Mouse (Mus musculus) embryo, embryonic 11 days (tissue): ENCODE measurements around the gene Tubgcp2.
A peak's percentile ranks its signal among the peaks of the same experiment; 100 is the strongest.

Experiments used
- DNase-seq: peaks from one replicate; pipeline ENCODE4 v3.0.0-alpha.2; 2015

The Tubgcp2 gene

DNA sequence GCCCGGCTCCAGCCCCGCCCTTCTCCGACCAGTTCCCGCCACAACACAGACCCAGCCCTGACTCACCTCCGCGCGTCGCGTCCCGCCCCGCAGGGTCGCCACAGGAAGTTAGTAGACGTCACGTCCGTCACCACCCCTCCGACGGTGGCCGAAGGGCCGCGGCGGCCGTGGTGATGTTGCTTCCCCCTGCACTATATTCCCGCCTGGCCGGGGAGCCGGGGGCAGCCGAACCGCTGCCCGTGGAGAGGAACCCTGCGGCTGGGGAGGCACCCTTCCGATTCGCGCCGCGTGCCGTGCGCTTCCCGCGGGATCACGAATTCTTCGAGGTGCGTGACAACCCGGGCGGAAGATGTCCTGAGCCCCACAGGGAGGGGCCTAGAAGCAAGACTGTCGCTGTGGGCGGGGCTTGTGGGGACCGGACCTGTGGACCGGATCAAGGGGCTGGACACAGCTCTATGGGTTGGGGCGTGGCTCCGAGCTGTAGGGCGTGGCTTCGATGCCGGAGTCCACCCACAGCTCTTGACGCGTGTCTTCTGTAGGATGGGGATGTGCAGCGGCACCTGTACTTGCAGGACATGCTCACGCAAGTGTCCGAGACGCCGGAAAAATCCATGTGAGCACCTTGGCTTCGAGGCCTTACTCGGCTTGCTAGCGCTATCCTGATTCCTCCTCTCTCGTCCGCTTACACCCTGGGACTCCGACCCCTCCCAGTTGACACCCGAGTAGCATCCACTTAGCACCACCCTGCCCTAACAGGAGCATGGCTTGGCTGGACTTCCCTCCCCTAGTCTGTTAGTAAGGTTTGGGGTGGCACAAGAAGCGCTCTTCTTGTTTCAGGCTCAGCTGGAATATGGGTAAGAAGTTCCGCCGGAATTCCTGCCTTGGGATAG, at the start of gene Tubgcp2, which contains the start of gene Zfp511:
Tubgcp2 (minus strand) TSS at position 389 of the 890 bp plus-strand sequence.
Zfp511 (plus strand) TSS at position 111 of the 890 bp plus-strand sequence.
- peak; percentile 99 for DNase-seq

DNA sequence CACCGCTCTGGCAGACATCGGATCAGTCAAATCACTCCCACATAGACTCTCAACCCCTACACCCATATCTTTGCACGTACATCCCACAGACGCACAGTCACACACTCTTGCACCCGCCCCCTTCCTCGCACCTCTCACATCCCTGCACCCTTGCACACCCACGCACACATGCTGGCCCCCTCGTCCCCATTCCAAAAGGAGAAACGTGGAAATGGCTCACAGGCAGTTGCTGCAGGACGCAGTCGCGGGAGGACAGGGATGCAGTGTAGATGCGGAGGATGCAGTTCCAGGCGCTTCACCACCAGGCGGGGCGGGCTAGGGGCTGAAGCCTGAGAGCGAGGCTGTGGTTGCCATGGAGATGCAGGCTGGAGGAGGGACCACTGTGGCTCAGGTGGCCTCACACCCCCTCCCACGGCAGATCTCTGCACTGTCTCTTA, 45.8 kb upstream of the Tubgcp2 start, which contains the start of gene Caly:
Caly (minus strand) TSS at position 307 of the 437 bp plus-strand sequence.
- peak; percentile 88 for DNase-seq

DNA sequence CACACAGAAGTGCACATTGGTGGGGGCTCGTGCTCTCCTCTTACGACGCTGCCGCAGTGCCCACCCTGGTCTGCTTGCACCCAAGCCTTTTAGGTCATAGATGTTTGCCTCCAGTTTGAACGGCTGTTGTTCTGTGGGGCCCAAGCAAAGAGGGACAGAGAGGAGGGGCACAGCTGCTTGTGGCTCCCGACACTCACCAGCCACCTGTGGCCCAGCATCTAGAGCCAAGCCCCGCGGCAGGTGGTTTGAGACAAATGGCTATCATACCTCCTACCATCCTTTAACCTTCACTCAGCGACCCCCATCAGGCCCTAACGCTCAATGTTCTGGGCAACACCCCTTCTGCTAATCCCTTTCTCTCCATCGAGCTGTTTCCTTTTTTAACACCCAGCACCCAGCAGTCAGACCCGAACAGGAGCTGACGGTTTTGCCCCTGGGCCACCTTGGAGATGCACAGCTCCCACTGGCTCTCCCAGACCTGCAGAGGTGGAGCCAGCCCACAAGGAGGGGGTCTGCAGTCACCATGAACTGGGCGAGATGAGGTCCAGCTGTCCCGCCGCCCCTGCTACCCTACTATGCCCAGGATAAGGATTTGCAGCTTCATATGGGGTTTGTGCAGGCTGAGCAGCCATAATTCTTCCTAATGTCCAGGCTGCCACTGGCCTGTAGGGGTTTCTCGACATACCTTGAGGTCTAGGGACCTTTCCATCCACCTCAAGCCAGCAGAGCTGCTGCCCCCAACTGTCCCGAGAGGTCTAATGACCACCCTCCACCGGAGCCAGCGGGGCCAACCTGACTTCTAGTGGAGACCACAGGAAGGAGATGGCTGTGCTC, 45.2 kb upstream of the Tubgcp2 start:
- DNase-seq: no peak

DNA sequence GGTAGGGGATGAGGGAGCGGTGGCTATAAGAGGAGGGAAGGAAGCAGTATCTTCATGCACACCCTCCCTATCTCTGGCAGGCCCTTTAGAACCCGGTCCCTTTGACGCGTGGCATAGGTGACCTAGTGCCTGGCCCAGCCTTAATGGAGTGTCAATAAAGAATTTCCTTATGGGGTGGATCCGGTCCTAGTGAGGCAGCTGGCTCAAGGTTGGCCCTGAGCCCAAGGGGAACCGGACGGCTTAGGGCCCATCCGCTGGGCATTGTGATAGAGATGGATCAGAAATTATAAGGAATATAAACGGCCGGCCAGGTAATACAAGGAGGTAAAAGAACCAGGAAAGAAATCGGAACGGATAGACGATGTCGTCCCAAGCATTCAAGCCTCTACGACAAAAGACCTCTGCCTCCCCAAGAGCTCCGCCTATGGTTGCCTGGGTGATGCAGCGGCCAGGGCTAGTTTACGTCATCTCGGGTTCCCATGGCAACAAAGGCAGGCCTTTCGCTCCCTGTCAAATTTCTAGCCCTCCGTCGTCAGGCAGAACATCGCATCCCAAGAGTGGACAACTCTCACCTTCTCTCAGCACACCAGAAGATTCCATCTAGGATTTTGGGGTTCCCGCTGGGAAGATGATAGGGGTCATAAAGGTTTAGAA, 44.2 kb upstream of the Tubgcp2 start:
- DNase-seq: peak; percentile 94

DNA sequence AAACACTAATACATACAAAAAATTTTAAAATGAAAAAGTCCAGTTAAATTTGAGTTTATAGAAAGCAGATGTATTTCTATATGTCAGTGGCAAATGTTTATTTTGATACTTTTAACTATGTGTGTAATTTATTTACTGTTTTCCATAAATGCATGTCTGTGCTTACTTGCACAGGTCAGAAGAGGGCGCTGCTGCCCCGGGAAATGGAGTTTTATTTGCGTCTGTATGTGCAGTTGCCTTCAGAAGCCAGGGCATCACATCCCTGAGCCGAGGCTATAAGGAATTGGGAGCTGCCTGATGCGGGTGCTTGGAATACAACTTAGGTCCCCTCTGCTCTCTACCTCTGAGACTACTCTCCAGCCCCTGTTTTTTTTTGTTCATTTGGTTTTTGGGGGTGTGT, 42.2 kb upstream of the Tubgcp2 start:
- peak; percentile 83 for DNase-seq

DNA sequence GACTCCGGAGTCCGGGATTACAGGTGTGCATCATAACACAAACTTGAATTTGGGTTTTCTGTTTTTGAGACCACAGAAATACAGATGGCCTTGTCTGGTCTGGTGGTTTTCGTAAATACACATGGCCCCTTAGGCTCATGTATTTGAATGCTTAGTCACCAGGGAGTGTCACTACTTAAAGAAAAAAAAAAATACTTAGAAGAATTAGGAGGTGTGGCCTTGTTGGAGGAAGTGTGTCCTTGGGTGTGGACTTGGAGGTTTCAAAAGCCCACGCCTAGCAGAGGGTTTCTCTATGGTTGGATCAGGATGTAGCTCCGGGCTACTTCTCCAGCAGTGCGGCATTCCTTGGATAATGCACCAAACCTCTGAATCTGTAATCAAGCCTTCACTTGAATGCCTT, 41.2 kb upstream of the Tubgcp2 start:
- no peak for DNase-seq

DNA sequence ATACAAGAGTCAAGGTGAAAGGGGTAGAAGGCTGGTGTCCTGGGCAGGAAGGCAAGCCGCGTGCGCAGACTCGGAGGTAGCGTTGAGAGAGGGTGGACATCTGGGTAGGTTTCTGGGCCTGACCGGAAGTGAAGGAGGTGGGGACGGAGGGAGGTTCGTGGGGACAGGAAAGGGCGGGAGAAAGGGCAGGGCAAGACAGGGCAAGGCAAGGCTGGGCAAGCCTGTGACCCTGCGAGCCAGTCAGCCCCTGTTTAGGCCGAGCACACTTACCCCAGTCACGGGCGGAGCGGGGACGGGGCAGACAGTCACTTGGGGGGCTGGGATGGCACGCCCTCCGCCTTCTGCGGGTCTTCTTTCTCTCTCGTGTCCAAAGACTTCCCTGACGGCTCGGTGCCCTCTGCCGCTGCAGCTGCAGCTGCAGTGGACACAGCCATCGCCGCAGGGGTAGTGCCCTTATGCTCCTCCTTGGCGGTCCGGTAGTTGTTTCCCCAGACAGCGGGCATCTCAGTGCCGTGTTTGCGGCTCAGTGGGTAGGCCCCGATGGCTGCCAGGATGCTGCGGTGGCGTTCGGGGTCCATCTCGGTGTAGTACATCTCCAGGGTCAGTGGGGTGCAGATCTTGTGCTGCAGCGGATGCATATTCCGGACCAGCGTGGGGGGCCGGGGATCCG, 33.7 kb upstream of the Tubgcp2 start:
- peak; percentile 34 for DNase-seq

DNA sequence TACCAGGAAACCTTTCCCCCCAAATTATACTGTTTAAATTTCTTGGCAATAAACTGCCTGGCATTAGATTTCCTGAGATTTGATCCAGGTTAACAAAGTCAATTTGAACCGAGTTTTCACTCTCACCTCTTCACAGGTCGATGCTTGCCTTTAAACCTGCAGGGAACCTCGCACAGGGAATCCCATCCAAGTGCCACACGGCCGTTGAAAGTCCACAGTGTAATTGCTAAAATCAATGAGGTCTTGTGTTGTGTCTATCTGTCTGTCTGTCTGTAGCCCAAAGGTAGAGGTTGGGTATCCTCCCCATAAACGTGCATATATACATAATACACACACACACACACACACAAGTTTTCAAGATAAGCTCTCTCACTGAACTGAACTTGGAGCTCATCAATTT, 30.9 kb upstream of the Tubgcp2 start:
- no peak for DNase-seq

DNA sequence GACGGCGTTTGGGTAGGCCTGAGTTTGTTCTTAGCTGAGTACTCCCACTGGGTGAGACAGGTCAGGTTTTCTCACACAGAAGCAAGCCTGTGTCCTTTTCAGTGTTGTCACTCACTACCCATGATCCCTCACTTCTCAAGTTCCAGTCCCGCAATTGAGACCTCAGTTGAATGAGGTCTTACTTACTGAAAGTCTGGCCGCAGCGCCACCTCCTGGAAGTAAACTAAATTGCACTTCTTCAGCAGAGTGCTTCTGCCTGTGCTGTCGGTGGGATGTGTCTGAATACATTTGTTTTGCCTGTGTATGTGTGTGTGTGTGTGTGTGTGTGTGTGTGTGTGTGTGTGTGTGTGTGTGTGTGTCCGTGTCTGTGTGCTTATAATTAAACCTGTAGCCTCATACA, 26.6 kb upstream of the Tubgcp2 start:
- DNase-seq: peak; percentile 82

DNA sequence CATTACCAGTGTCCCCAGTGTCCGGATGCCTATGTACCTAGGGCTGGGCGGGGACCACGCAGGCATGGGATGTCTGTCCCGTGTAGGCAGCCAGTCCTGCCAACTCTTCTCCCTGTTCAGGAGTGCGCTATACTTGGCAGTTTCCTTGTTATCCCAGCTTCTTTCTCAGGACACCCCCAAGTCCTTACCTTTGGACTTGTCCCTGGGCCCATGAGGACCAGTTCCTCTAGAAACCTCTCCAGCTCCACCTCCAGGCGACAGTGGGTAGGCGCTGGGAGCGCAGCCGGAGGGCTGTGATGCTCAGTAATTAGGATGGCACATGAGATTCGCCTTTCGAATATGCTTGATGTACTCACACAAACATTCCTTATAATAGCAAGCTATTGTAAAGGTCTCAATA, 25.8 kb upstream of the Tubgcp2 start:
- DNase-seq: peak; percentile 72

DNA sequence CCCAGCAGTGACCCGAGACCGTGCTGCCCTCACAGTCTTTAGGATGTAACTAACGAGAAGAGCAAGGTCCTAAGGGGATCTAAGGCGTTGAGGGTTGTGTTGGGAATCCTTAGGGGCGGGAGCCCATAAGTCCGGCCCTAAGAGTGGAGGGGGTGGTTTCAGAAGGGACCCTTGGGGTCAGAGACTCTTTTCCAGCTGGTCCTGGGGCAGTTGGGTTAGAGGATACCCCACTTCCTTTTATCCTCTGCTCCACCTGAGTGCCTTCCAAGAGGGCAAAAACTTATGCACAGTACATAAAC, 25.3 kb upstream of the Tubgcp2 start:
- DNase-seq: peak; percentile 29

DNA sequence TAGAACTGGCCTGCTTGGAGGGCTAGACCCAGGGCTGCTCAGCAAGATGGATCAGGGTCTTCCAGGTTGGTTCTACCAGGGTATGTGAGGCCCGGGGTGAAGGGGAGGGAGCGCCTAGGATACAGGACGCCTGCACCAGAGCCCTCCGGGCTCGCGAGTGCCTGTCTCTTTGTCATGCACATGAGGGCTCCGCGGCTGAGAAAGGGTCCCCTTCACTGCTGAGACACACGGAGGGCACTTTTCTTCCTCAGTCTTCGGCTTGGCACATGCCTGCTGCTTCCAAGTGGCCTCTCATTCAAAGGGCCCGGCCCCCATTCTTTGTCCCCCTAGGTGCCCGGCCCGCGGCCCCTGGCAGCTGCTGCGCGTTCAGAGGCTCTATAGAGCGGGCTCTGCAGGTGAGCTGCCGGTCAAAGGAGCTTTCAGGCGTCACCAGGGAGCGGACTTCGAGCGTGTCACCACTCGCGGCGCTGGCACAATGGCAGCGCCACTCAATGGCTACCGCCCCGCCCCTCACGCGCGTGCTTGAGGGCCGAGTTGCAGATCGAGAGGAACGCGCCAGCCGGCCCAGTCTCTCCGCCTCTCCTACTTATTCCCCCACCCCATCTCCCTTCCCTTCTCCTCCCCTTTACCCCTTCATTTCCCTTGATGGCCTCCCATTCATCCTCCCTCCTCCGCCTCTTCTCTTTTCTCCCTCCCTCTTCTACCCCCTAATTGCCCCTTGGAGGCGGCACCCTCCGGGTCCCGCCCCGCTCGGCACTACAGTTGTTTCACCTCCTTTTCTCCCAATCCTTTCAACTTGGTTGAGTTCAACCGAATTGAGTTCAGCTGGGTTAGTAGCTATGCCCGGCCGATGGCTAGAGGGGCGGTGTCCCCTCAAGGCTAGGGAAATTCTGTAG, 24.7 kb upstream of the Tubgcp2 start:
- peak; percentile 90 for DNase-seq

DNA sequence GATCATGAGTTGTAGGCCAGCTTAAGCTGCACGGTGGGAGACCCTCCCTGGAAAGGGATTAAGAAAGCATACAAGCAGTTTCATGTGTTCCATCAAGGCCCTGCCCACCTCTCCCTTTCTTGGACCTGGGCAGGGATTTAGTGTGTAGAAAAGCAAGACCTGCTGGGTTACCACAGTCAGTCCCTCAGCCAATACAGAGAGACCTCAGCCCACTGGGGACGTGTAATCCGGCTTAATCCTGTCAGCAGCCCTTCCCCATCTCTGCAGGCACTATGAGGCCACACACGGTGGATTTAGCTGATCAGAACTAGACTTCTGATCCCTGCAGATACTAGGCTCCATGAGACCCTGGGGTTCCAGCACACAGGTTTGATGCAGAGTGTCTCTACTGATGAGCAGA, 23.1 kb upstream of the Tubgcp2 start:
- no peak for DNase-seq

DNA sequence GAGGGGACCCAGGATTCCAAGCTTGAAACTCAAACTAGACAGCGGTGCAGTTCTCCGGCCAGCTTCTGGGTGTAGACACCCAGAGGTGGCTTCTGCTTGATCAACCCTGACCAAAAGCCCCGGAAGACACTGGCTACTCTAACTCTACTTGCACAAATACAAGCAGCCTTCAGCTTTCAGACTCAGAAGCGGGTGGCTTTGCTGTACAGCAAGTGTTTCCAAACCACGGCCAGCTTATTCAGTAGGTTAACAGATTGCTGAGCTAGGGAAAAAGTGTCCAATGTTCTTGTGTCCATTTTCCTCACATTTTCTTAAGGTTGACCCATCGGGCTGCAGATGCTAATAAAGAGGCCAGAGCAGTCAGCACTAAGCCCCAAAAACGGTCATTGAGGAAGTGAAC, 22.1 kb upstream of the Tubgcp2 start:
- DNase-seq: no peak

DNA sequence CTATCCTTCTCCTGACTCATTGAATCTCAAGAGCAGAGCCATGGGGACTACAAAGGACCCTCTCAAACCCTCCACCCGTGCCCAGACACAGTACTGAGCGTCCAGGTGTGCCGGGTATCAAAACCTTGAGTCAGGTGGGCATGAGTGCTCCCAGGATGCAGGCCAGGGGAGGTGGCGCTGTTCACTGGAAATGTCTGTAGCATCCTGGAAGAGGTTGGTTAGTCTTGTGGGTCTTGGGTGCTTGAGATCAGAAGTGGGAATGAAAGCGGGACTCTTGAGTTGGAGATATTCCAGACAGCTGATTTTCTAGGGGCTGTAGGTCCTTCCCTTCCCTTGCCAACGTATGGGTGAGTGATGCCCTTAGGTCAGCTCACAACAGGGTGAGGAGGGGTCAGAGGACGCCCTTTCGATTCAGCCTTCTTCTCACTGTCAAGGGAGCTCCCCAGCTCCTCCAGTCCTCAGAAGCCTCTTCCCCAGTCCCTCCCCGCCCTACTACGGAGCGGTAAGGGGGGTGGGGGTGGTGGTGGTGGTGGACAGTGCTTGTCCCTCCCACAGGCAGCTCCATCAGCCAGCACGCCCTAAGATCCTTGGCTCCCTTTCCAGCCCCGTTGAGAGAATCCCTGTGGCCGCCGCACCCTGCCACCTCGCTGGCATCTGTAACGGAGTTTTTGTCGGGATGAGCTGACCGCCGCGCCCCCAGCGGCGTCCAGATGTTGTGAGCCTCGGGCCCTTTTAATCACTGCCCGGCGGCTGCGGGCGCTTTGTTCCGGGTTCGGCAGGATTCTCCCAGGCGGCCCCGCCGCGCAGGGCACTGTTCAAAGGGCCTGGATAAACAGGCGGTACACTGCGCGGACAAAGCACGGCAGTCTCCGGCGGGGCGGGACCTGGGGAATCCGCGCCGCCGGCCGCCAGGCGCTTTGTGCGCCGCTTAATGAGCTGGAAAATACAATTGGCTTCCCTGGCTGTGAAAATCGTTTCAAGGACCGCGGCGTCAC, 21.2 kb upstream of the Tubgcp2 start:
- peak; percentile 94 for DNase-seq

DNA sequence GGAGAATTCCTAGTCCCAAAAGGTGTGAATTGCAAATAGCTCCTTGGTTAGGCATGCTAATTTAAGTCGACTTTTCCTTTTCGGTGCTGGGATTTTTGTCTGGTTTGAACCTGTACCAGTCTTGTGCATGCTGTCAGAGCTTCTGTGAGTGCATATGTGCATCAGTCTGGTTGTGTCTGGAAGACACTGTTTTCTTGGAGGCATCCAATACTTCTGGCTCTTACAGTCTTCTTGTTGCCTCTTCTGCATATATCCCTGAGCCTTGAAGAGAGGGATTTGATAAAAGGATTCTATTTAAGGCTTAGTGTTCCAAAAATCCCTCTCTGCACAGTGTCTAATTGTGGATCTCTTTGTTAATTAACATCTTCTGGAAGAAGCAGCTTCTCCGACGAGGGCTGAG, 17.7 kb upstream of the Tubgcp2 start:
- no peak for DNase-seq

DNA sequence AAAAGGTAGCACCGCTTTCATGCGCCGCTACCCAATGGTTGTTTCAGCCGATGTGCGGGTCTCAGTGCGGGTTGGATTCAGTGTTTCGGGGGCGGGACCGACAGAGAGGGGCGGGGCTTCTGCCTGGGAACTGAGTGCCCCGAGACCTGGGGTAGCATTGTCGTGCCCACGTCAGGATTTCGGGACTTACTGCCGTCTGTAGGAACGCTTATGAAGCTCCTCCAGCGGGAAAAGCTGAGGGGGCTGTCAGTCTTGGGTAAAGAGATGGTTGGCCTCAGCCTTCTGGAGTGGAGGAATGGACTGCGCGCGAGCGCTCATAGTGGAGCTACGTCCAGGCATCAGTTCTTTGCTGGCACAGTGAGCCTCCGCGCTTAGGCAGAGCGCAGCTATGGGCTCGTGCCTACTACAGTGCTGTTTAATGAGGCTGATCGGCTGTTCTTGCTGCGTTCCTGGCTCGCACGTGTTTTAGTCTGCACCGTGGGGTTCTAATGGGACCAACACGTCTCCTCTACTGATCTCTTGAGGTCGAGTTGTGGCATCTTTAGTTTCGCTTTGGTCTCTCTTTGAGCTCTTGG, 12.7 kb upstream of the Tubgcp2 start:
- peak; percentile 68 for DNase-seq

DNA sequence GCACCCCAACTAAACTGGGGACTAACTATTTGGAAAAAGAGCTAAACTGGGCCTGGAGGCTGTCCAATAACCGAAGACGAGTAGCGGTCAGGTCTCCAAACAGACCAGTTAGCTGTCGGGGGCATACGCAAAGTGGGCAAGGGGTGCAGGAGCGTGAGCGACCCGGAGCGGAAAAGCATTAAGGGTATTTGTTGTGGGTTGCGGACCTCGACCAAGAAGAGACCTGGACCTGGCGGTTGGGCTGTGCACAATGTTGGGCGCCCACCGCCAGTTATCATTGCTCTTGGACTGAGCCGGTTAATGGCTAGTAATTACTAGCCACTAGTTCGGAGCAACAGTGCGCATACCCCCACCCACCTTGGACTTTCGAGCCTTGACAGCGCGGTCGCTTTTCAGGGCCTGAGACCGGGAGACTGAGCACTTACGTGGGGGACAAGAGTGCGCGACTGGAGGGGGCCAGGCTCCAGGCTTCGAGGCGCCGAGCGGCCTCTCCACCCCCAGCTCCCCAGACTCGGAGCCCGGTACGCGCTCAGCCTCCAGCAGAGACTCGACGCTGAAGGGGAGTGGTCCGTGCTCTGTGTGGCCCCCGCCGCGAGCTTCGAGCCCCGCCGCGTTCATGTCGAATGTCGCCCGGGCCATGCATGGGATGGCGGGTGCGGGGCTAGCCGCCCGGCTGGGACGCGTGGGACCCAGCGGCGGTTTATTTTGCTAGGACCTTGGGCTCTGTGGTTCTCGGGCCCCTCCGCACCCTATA, 12.1 kb upstream of the Tubgcp2 start, which contains the start of gene Msx3:
Msx3 (minus strand) TSS at position 729 of the 754 bp plus-strand sequence.
- peak; percentile 36 for DNase-seq

DNA sequence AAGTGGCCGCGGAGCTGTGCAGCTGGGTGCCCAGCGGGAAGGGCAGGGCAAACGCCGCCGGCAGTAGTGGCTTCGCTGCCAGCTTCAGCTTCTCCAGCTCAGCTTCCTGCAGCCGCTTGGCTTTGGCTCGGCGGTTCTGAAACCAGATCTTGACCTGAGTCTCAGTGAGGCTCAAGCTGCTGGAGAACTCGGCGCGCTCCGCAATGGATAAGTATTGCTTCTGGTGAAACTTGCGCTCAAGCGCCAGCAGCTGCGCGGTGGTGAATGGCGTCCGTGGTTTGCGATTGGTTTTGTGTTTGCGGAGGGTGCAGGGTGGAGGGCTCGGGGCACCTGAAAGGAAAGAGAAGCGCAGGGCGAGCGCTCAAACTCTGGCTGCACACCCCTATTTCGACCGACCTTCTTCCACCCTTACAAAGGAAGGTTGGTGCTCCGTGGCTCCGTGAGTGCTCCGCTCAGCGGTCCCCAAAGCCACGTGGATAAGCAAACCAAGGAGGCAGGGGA, 11.4 kb upstream of the Tubgcp2 start:
- DNase-seq: peak; percentile 68
